ENCODE assay signal across 8 mouse cellular contexts in genomic region chr15:103146627-103147421, GRCm38 (mm10). TPM values are rescaled to one million over a fixed set of nuclear protein-coding genes. Genes with fewer than 3 reads are reported as not detected.
DNase-seq lines count a peak whose midpoint lies in the region; ATAC-seq and TF ChIP-seq lines count a peak whose summit lies in the region.

No protein-coding gene starts in this region.

- H3K27ac ChIP-seq in kidney, embryonic 14.5 days (ENCODE audit: low read depth, low read length) = no peak overlapping the region
- H3K27ac ChIP-seq in cerebellum, adult 2 months (ENCODE audit: insufficient read depth, low read length) = no peak overlapping the region
- no peak overlapping the region for H3K27ac ChIP-seq in liver, embryonic 15.5 days (replicated peaks)

- H3K27me3 ChIP-seq in kidney, embryonic 14.5 days (ENCODE audit: control insufficient read depth, insufficient read depth, low read length) = peaks cover 11% of the 10 kb centered on the region
- no peaks in the 10 kb centered on the region; the same call in 1 of the 2 replicates for H3K27me3 ChIP-seq in cerebellum, adult 2 months (ENCODE audit: control insufficient read depth, insufficient read depth, low read length)
- H3K27me3 ChIP-seq in liver, embryonic 15.5 days = peaks cover 78% of the 10 kb centered on the region

- peak overlapping the region; percentile 61 for H3K9ac ChIP-seq in kidney, embryonic 14.5 days (ENCODE audit: low read depth, low read length)
- H3K9ac ChIP-seq in liver, embryonic 15.5 days = no peak overlapping the region

- ATAC-seq in kidney, embryonic 14.5 days (ENCODE audit: low FRiP score, low TSS enrichment) = peak; percentile 14; the same call in 1 of the 2 replicates
- peak; percentile 85 for ATAC-seq in frontal cortex, adult (ENCODE audit: low TSS enrichment)
- ATAC-seq in liver, embryonic 15.5 days (ENCODE audit: insufficient read depth) = no peak

- no peak for TF ChIP-seq POLR2A in cerebellum, adult 2 months (IDR thresholded peaks at IDR 0.05; ENCODE audit: borderline replicate concordance, insufficient read depth, low read length)

- H3K4me3 ChIP-seq in kidney, embryonic 14.5 days (ENCODE audit: low read length) = peak overlapping the region; percentile 47
- H3K4me3 ChIP-seq in cerebellum, adult 2 months (replicated peaks; ENCODE audit: insufficient read depth, low read depth, low read length) = peak overlapping the region; percentile 63
- H3K4me3 ChIP-seq in liver, embryonic 15.5 days (replicated peaks) = peak overlapping the region; percentile 14; the same call in 1 of the 2 replicates

- H3K36me3 ChIP-seq in kidney, embryonic 14.5 days (ENCODE audit: control insufficient read depth, insufficient read depth, low read length) = no peaks in the 10 kb centered on the region
- no peaks in the 10 kb centered on the region for H3K36me3 ChIP-seq in liver, embryonic 15.5 days (replicated peaks)

- no peak for DNase-seq in kidney, adult 9 months
- peak; percentile 48 to 50 for DNase-seq in cerebellum, adult 2 months
- DNase-seq in kidney, postnatal 4 days = peak; percentile 65 to 75
- peak; percentile 64 to 67 for DNase-seq in right cerebral cortex, postnatal 36 days (ENCODE audit: low spot score in 2 of 2)
- no peak for DNase-seq in ovary, adult 18-20 months (ENCODE audit: low spot score)

- no peak for TF ChIP-seq CTCF in cerebellum, adult 2 months (IDR thresholded peaks at IDR 0.05; ENCODE audit: borderline replicate concordance, insufficient read depth, low read depth, low read length)

- WGBS in kidney, embryonic 14.5 days = under 1% methylated on average over 57 of the region's 57 CpGs
- WGBS in cerebellum, adult 2 months = under 1% methylated on average over 57 of the region's 57 CpGs
- WGBS in liver, embryonic 15.5 days (ENCODE audit: insufficient replicate concordance) = 1% methylated on average over 57 of the region's 57 CpGs

- peak overlapping the region; percentile 91 for H3K4me2 ChIP-seq in kidney, embryonic 14.5 days (replicated peaks; ENCODE audit: low read depth, low read length)
- H3K4me2 ChIP-seq in liver, embryonic 15.5 days = peak overlapping the region; percentile 46

- peaks cover 5% of the 10 kb centered on the region; the same call in 1 of the 2 replicates for H3K4me1 ChIP-seq in kidney, embryonic 14.5 days (ENCODE audit: control insufficient read depth, insufficient read depth, low read length)
- H3K4me1 ChIP-seq in cerebellum, adult 2 months (ENCODE audit: control insufficient read depth, insufficient read depth, low read length) = no peaks in the 10 kb centered on the region
- H3K4me1 ChIP-seq in liver, embryonic 15.5 days (replicated peaks) = no peaks in the 10 kb centered on the region

- no peaks in the 10 kb centered on the region for H3K9me3 ChIP-seq in kidney, embryonic 14.5 days (ENCODE audit: control insufficient read depth, low read length)
- H3K9me3 ChIP-seq in liver, embryonic 15.5 days (replicated peaks) = no peaks in the 10 kb centered on the region

RNA-seq across cellular contexts. Expression of gene Smug1, which starts 20.1 kb away (rescaled TPM):
- 11.5 and 19.5 TPM in 2 replicates for polyA plus RNA-seq in kidney, embryonic 14.5 days (2014; fragmentation: Nextera tagmentation; extraction: Ambion mirVana)
- polyA plus RNA-seq in cerebellum, adult 2 months (2012; rRNA removed) = 17.8 and 20.1 TPM in 2 replicates
- polyA plus RNA-seq in liver, embryonic 15.5 days (2015; fragmentation: Nextera tagmentation; extraction: Ambion mirVana) = 4.6 and 5.4 TPM in 2 replicates

Comparison
In these comparisons a context has a peak if more than half of its experiments do, and no peak if none do; other contexts are left out.
1. DNase-seq: peak in cerebellum, adult 2 months (2 of 2), kidney, postnatal 4 days (2 of 2) and right cerebral cortex, postnatal 36 days (2 of 2); none in kidney, adult 9 months (single experiment) and ovary, adult 18-20 months (single experiment).
2. Peak in every context shown above with its lines, with median percentiles within 50 percentile points of each other: H3K4me3 ChIP-seq.